Mouse (Mus musculus) R1 (cell line): Measurements from ENCODE around the gene Hoxb13.

ENCODE experiments used
- DNase-seq: peaks from one replicate; pipeline ENCODE4 v3.0.0-alpha.2; 2018; ENCODE audit warnings: low read depth, low spot score

The Hoxb13 gene

DNA sequence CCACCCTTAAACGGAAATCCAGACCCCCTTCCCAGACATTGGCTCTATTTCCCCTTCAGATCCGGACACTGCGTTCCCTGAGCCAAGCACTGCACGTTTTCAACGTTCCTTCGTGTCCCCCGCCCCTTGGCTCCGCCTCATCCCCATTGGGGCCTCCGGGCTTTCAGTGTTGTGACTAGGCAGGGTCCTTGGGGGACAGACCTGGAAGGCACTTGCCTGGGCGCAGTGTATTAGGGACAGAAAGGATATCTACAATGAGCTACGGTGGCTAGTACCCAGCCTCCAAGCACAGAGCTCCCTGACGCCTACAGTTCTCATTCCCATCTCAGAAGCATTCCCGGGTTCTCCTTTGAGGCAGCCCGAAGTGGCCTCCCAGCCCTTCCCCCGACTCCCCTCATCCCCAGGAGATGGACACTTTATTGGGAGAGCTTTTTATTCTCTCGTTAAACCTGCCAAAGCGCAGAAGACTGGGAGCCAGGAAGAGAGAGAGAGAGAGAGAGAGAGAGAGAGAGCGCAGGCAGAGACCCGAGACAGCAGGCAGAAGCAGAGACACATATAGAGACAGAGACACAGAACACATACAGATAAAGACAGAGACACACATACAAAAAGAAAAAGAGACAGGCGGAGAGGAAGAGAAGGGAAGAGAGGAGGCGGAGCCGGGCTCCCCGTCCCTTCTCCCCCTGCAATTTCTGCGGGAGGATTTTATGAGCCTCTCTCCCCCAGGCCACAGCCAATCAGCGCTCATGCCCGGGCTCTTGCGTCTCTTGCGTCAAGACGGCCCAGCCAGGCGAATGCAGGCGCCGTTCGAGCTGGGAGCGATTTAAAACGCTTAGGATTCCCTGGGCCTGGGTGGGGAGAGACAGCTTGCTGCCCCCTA lies at the start of gene Hoxb13:
Gene Hoxb13 (plus strand): TSS at position 796 of the 880 bp plus-strand sequence.
- peak; percentile 77 for DNase-seq

DNA sequence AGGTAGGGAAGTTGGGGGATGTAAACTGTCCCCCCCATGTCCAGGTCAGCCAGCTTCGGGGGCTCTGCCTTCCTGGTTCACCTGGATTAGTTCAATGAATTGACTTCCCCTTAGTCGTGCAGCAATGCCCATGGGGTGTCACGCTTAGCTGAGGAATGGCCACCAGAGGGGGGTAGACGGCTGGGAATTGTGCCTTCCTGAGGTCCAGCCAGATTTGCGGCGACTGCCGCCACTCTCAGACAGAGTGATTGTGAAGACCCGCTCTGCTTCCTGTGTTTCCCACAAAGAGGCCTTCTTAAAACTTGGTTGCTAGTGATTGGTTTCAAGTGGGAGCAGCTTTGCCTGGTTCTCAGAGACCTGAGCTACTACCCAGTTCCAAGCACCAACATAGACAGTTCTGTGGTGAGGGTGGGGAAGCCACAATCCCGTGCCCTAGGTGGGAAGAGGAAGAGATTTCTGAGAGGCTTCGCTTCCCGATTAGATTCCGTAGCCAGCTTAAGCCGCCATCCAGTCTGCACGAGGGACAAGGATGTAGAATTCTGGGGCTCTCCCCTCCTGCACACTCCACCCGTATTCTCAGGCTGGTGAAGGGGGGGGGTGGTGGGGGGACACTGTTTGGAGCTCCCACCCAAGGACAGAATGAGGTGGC lies 48.4 kb upstream of the Hoxb13 start:
- DNase-seq = peak; percentile 82

- no peak for DNase-seq
Observed at GRCm38 (mm10) chr11:96147471-96147870, 46.6 kb upstream of the Hoxb13 start.

- DNase-seq = no peak
Observed at GRCm38 (mm10) chr11:96164769-96165168, 29.3 kb upstream of the Hoxb13 start.

DNA sequence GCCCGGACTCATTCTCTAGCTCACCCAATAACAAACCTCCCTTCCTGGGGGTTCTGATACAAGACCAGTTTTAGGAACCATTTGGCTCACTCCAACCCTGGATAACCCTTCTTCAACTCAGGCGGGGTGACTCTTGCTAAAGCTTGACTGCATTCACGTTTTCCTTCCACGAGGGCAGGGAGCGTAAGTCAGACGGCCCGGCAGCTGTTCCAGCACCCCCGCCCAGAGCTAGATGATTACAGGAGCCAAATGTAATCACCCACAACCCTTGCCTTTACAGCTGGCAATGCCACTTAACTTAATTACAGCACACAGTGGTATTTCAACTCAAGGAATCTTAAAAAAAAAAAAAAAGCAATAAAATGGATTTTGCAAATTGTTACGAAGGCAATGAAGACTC lies 26.0 kb upstream of the Hoxb13 start:
- no peak for DNase-seq

DNA sequence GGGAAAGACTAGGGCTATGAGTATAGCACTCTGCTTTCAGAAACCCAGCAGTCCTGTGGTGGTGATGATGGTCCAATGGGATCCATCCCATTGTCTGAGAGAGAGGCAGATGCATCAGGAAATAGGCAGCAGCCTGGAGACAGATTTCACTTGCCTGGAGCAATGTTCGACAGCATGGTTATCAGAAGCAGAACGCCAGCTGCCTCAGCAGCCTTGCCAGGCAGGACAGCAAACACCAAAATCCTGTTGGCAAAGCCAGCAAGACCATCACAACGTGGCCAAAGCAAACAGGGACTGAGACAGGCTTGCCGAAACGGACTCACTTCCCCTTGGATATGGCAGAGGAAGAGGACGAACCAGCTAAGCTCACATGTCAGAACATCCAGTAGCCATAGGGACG lies 25.1 kb upstream of the Hoxb13 start:
- no peak for DNase-seq

- no peak for DNase-seq
Observed at GRCm38 (mm10) chr11:96170711-96171379, 23.3 kb upstream of the Hoxb13 start.

DNA sequence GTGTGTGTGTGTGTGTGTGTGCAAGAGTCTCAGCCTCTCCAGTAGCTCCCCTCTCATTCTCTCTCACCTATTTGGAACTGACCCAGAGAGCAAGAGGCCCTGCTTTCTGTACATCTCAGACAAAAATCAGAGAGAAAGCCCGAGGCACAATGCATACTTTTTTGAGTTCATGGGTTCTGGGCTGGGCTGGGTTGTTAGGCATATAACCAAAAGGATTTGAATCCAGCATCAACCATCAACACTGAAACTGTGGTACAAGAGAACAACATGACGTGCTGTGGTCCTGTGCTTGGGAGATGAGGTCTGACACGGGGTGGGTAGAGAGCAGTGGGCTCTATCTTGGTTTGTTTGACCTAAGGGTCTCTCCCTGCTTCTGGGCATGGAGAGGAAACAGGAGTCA lies 22.5 kb upstream of the Hoxb13 start:
- no peak for DNase-seq

GRCm38 (mm10) chr11:96172511-96173287 lies 21.4 kb upstream of the Hoxb13 start:
- DNase-seq = no peak

DNA sequence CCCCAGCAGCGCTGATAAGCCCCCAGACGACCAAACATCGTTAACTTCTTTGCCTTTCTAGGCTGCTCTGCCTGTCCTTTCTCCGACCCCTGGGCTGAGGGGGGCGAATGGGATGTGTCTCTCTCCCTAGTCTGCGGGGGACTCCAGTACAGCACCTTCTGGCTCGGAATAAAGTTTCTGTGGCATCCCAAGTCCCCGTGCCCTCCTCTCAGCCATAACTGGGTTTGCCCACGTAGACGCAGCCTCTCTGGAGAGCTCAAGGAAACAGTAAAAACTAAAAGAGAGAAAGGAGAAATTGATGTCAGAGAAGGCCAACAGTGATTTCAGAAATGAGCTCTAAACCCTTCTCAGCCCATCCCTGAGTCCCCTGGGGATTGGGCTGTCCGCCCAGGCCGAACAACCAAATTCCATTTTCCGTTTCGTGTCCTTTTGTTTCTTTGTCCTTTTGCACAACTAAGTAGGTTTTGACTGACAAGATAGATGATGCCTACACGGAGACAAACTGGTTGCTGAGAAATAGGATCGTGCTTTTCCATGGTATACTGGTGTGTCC lies 20.8 kb upstream of the Hoxb13 start:
- DNase-seq = no peak

DNA sequence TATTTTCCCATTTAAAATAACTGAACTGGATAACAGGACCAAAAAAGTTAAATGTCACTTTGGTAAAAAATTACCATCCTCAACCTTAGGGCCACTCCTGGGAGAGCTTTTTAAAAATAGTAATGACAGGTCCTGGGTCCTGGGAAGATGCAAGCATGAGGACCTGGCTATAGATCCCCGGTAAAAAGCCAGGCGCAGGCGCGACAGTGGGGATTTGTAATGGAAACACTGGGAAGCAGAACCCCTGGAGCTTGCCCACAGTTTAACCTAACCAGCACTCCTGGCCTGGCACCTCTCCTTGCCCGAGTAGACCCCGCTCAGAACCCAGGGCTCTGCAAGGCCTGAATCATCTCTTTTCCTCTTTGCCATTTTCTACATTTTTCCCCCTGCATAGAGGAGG lies 19.2 kb upstream of the Hoxb13 start:
- DNase-seq = no peak

DNA sequence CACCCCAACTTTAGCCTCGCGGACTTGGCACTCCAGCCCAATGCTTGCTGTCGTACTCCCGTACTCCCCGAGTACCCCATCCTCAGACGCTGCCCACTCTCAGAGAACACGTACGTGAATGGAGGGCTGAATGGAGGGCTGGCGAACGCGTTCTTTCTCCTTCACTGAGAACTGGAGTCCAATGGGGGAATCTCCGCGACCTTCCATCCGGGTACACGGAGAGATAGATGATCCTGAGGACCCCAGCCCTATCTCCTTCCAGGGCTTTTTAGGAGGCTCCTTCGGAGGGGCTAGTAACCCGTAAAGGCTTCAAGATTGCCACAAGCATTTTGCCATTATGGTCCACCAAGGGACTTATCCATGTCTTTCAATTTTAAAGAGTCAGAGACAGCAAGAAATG lies 18.6 kb upstream of the Hoxb13 start:
- peak; percentile 14 for DNase-seq

DNA sequence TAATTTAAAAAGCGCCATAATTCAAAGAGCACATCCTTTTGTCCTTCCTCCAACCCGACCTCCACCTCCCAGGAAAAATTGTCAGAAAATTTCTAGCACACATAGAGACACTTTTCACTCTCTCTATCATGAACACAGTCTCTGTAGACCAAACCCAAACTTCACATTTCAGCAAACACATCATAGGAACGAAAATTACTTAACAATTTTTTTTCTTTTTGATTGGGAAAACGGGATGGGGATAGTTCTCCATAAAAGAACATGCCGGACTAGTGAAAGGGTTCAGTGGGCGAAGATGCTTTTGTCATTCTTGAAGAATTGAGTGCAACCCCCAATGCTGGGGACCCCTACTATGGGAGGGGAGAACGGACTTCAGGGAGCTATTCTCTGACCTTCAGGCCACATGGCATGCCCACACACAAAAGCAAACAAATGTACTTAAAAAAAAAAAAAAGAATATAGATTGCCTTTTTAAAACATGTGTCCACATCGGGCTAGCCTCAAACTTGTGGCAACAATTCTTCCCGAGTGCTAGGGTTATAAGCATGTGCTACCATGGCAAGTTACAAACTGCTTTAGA lies 18.1 kb upstream of the Hoxb13 start:
- no peak for DNase-seq

DNA sequence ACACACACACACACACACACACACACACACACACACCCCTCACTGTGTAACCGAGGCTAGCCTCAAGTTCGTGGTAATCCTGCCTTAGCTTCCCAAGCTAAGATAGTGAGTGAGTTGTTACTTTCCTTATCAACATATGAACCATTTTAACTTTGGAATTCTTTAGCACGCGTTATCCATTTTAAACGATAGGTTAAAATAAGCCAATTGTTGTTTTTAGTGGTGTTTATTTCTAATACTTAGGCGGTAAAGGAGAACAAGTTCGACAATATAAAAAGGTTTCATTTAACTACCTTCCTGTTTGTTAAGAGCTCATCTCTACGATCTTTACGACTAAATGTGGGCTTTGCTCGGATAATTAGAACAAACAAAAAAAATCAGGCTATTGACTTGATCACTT lies 17.3 kb upstream of the Hoxb13 start:
- no peak for DNase-seq

- DNase-seq = peak; percentile 70
Observed at GRCm38 (mm10) chr11:96177546-96178174, 16.5 kb upstream of the Hoxb13 start.

DNA sequence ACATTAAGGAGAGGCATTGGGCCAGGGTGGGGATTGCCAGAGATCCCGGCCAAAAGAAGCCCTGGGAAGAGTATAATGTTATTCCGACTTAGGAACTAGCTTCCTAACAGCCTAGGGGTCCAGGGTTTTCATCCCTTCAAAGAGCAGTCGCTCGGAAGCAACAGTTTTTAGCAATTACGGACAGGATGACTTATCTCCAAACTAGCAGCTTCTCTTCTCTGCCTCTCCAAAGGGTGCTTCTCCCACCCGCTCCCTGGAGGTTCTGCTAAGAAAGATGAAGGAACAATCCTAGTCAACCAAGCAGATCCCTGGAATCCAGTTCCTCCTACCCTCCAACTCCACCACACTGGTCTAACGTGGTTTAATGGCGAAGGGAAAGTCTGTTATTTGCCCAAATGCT lies 15.8 kb upstream of the Hoxb13 start:
- DNase-seq = no peak

GRCm38 (mm10) chr11:96178911-96179503 lies 15.1 kb upstream of the Hoxb13 start:
- DNase-seq = no peak

GRCm38 (mm10) chr11:96181061-96181460 lies 13.1 kb upstream of the Hoxb13 start:
- no peak for DNase-seq

DNA sequence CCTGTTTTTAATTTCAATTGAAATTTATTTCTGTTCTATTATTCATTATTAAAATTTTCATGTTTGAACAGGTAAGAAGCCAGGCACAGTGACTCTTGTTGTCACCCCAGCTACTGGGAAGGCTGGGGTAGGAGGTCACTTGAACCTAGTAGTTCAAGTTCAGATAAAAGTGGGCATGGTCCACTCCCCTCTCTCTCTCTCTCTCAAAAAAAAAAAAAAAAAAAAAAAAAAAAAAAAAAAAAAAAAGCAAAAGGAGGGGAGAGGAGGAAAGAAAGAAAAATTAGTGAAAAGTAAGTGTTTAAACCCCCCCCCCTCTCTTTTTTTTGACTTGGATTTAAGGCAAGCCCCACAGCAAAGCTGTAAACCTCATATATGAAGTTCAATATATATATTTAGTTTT lies 9.9 kb upstream of the Hoxb13 start:
- no peak for DNase-seq

- DNase-seq = no peak
Observed at GRCm38 (mm10) chr11:96187321-96187720, 6.8 kb upstream of the Hoxb13 start.
